Mouse (Mus musculus) WW6 (cell line): ENCODE measurements around the gene Cilp.
"Not testable (repeated sequence)": the region's sequence is repeated elsewhere in the genome, so short reads cannot be mapped to it uniquely, and the experiment has no call there.

Source experiments
- DNase-seq: peaks from one replicate; pipeline ENCODE4 v3.0.0-alpha.2; 2013; ENCODE audit warnings: low read depth, low spot score

Gene Cilp

GRCm38 (mm10) chr9:65264959-65265358, at the start of gene Cilp:
Gene Cilp (plus strand): TSS chr9:65265180.
- no peak for DNase-seq

- DNase-seq: no peak
These were observed 49.4 kb upstream of the Cilp start for GRCm38 (mm10) chr9:65215494-65216126.

- DNase-seq: no peak
These were observed 48.0 kb upstream of the Cilp start for GRCm38 (mm10) chr9:65216972-65217371.

- DNase-seq: no peak
These were observed 47.3 kb upstream of the Cilp start for GRCm38 (mm10) chr9:65217661-65218060.

GRCm38 (mm10) chr9:65218916-65219315, 46.1 kb upstream of the Cilp start:
- no peak for DNase-seq

GRCm38 (mm10) chr9:65220398-65220797, 44.6 kb upstream of the Cilp start:
- DNase-seq: not testable (repeated sequence)

GRCm38 (mm10) chr9:65223927-65224326, 41.1 kb upstream of the Cilp start:
- no peak for DNase-seq

GRCm38 (mm10) chr9:65225795-65226194, 39.2 kb upstream of the Cilp start:
- no peak for DNase-seq

GRCm38 (mm10) chr9:65230250-65230649, 34.7 kb upstream of the Cilp start:
- no peak for DNase-seq

- DNase-seq: no peak
These were observed 33.7 kb upstream of the Cilp start for GRCm38 (mm10) chr9:65231284-65231683.

GRCm38 (mm10) chr9:65233243-65233985, 31.6 kb upstream of the Cilp start:
- no peak for DNase-seq

- no peak for DNase-seq
These were observed 30.2 kb upstream of the Cilp start for GRCm38 (mm10) chr9:65234734-65235133.

GRCm38 (mm10) chr9:65235601-65236000, 29.4 kb upstream of the Cilp start:
- DNase-seq: no peak

GRCm38 (mm10) chr9:65237616-65238015, 27.4 kb upstream of the Cilp start:
- DNase-seq: no peak

GRCm38 (mm10) chr9:65238191-65238760, 26.7 kb upstream of the Cilp start:
- DNase-seq: no peak

GRCm38 (mm10) chr9:65239176-65239575, 25.8 kb upstream of the Cilp start:
- no peak for DNase-seq

GRCm38 (mm10) chr9:65239731-65240130, 25.2 kb upstream of the Cilp start:
- DNase-seq: no peak

GRCm38 (mm10) chr9:65240587-65240986, 24.4 kb upstream of the Cilp start:
- DNase-seq: no peak

- DNase-seq: no peak
These were observed 23.0 kb upstream of the Cilp start for GRCm38 (mm10) chr9:65241973-65242372.

- DNase-seq: no peak
These were observed 21.7 kb upstream of the Cilp start for GRCm38 (mm10) chr9:65243249-65243648.

- no peak for DNase-seq
These were observed 20.8 kb upstream of the Cilp start for GRCm38 (mm10) chr9:65244036-65244806.
